Mouse (Mus musculus) MEL (cell line): ENCODE results near the gene Iqschfp. TPM values are rescaled to one million over a fixed set of nuclear protein-coding genes. Genes with fewer than 3 reads are reported as not detected.

Experiments used
- DNase-seq: peaks from one replicate; pipeline ENCODE4 v3.0.0; 2011; ENCODE audit warnings: low read depth, low spot score
- H3K27ac ChIP-seq: 2 replicates; pipeline ENCODE4 v1.5.1; 2012; ENCODE audit warnings: low read depth, mild to moderate bottlenecking, control low read depth, low read length, moderate library complexity; ENCODE audit not compliant: control insufficient read depth
- H3K27me3 ChIP-seq, 2 experiments: fragments of 150-350 bp in 1 of 2; sonication (generic) in 1 of 2; 2 replicates each; pipeline ENCODE4 v1.6.1; 2012; ENCODE audit warnings: low read length in 2 of 2, mild to moderate bottlenecking in 2 of 2, improper control_type of control experiment in 1 of 2, moderate library complexity in 1 of 2; ENCODE audit not compliant: insufficient read depth in 2 of 2, control insufficient read depth in 1 of 2
- H3K36me3 ChIP-seq, 2 experiments: 2 replicates each; pipeline ENCODE4 v1.6.1; 2012 to 2014; ENCODE audit warnings: low read length in 2 of 2, improper control_type of control experiment in 1 of 2, inconsistent platforms in 1 of 2, mild to moderate bottlenecking in 1 of 2; ENCODE audit not compliant: insufficient read depth in 2 of 2, control insufficient read depth in 1 of 2
- H3K4me1 ChIP-seq, 2 experiments: fragments of 150-350 bp in 1 of 2; sonication (generic) in 1 of 2; 2 replicates each; pipeline ENCODE4 v1.6.1; 2012; ENCODE audit warnings: low read length in 2 of 2, improper control_type of control experiment in 1 of 2, mild to moderate bottlenecking in 1 of 2; ENCODE audit not compliant: insufficient read depth in 2 of 2, control insufficient read depth in 1 of 2
- H3K4me3 ChIP-seq, 2 experiments: fragments of 150-350 bp in 1 of 2; sonication (generic) in 1 of 2; 2 replicates each; pipeline ENCODE4 v1.5.1; 2012; ENCODE audit warnings: low read depth in 2 of 2, low read length in 2 of 2, mild to moderate bottlenecking in 2 of 2, moderate library complexity in 2 of 2, control low read depth in 1 of 2, improper control_type of control experiment in 1 of 2; ENCODE audit not compliant: control insufficient read depth in 1 of 2, insufficient read depth in 1 of 2
- H3K79me2 ChIP-seq: 2 replicates; pipeline ENCODE4 v1.6.1; 2012; ENCODE audit warnings: mild to moderate bottlenecking, low read length, moderate library complexity; ENCODE audit not compliant: control insufficient read depth, poor library complexity, insufficient read depth
- H3K9ac ChIP-seq: 2 replicates; pipeline ENCODE4 v1.6.1; 2012; ENCODE audit warnings: low read depth, mild to moderate bottlenecking, control low read depth, low read length, moderate library complexity; ENCODE audit not compliant: control insufficient read depth, poor library complexity, severe bottlenecking
- H3K9me3 ChIP-seq: fragments of 150-350 bp; sonication (generic); replicated peaks from 2 replicates; pipeline ENCODE4 v1.6.1; 2012; ENCODE audit warnings: mild to moderate bottlenecking, low read length, improper control_type of control experiment, moderate library complexity; ENCODE audit not compliant: insufficient read depth
- CHD2 ChIP-seq: IDR thresholded peaks from 2 replicates; pipeline ENCODE4 v1.6.1; 2011; ENCODE audit warnings: low read length, improper control_type of control experiment
- ELF1 ChIP-seq: IDR thresholded peaks from 2 replicates; pipeline ENCODE4 v1.6.1; 2014; ENCODE audit warnings: low read depth, mild to moderate bottlenecking, inconsistent platforms, low read length, improper control_type of control experiment, moderate library complexity
- HCFC1 ChIP-seq: IDR thresholded peaks from 2 replicates; pipeline ENCODE4 v1.6.1; 2012; ENCODE audit warnings: low read depth, mild to moderate bottlenecking, inconsistent platforms, low read length, improper control_type of control experiment, moderate library complexity
- KAT2A ChIP-seq: conservative IDR thresholded peaks from 2 replicates; pipeline ENCODE4 v1.6.1; 2012; ENCODE audit warnings: low read depth, low read length, improper control_type of control experiment, inconsistent platforms
- MAX ChIP-seq: IDR thresholded peaks from 2 replicates; pipeline ENCODE4 v1.6.1; 2011; ENCODE audit warnings: low read length, improper control_type of control experiment
- MXI1 ChIP-seq: IDR thresholded peaks from 2 replicates; pipeline ENCODE4 v1.6.1; 2011; ENCODE audit warnings: mild to moderate bottlenecking, low read depth, low read length, improper control_type of control experiment
- MYC ChIP-seq: IDR thresholded peaks from 2 replicates; pipeline ENCODE4 v1.6.1; 2011; ENCODE audit warnings: low read depth, mild to moderate bottlenecking, low read length, improper control_type of control experiment, moderate library complexity
- NRF1 ChIP-seq: IDR thresholded peaks from 2 replicates; pipeline ENCODE4 v1.6.1; 2014; ENCODE audit warnings: low read depth, mild to moderate bottlenecking, inconsistent platforms, low read length, improper control_type of control experiment, moderate library complexity; ENCODE audit not compliant: poor library complexity, insufficient read depth, severe bottlenecking
- TAL1 ChIP-seq: IDR thresholded peaks from 2 replicates; pipeline ENCODE4 v1.6.1; 2012; ENCODE audit warnings: mild to moderate bottlenecking, inconsistent platforms, low read length, moderate library complexity, mixed read lengths
- TCF12 ChIP-seq: IDR thresholded peaks from 2 replicates; pipeline ENCODE4 v1.6.1; 2014; ENCODE audit warnings: low read depth, mild to moderate bottlenecking, inconsistent platforms, low read length, improper control_type of control experiment, moderate library complexity
- USF1 ChIP-seq: IDR thresholded peaks from 2 replicates; pipeline ENCODE4 v1.6.1; 2014; ENCODE audit warnings: low read depth, mild to moderate bottlenecking, inconsistent platforms, low read length, improper control_type of control experiment, moderate library complexity
- USF2 ChIP-seq, 2 experiments: IDR thresholded peaks; 2 replicates each; pipeline ENCODE4 v1.6.1; 2011 to 2012; ENCODE audit warnings: improper control_type of control experiment in 2 of 2, low read length in 2 of 2, borderline replicate concordance in 1 of 2, inconsistent platforms in 1 of 2, low read depth in 1 of 2, mild to moderate bottlenecking in 1 of 2; ENCODE audit not compliant: insufficient read depth in 1 of 2
- ZC3H11A ChIP-seq: IDR thresholded peaks from 2 replicates; pipeline ENCODE4 v1.6.1; 2012; ENCODE audit warnings: low read depth, mild to moderate bottlenecking, inconsistent platforms, low read length, improper control_type of control experiment
- ZKSCAN1 ChIP-seq: IDR thresholded peaks from 2 replicates; pipeline ENCODE4 v1.6.1; 2012; ENCODE audit warnings: low read depth, mild to moderate bottlenecking, inconsistent platforms, low read length, improper control_type of control experiment, moderate library complexity
- polyA plus RNA-seq, 2 experiments: library from polyadenylated mRNA; stranded (reverse) in 1 of 2; unstranded in 1 of 2; fragments of >175 nt in 1 of 2; fragments of >200 nt in 1 of 2; gene quantifications; 2 replicates each; pipeline versions ENCODE4 v1.2.1 to v1.2.4; 2012; ENCODE audit warnings: low replicate concordance in 2 of 2, low read depth in 1 of 2; ENCODE audit not compliant: insufficient read length in 2 of 2, insufficient read depth in 1 of 2, missing spikeins in 1 of 2
- total RNA-seq: library from RNA; depleted of rRNA; stranded (reverse); fragments of 300-350 nt; gene quantifications from 2 replicates; pipeline ENCODE4 v1.2.3, GENCODE M21; 2012

The Iqschfp gene
- total and polyA plus RNA-seq, 3 experiments = not detected

DNA sequence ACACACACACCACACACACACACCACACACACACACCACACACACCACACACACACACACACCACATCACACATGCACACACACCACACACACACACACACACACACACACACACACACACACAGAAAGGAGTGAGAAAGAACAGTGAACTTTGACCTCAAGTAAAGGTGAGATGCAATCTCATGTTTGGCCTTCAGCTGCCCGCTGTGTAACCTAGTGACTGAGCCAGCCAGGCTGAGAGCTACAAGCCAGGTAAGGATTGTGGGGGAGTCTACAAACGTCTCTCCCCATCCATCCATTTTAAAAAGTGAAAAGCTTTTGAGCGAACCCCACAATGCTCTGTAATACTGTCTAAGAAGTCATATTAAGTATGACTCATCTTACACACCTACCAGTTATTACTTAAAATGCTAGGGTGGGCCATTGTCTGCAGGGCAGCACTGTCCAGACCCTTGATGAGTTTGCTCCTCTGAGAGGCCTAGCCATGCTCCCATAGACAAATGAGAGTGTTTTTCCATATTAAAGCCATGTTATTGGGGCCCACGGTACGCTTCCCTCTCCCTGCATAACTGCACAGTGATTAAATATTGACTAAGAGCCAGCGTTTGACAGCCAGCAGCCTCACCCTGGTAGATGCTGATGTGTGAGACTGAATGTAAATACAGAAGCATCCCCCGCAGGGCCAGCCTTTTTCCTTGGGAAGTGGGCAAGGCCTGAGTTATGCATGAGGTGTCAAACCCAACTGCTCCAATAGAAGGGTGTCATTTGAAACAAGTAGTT lies 621.5 kb downstream of the Iqschfp start:
- Histone ChIP-seq H3K4me3 (no peak overlapping the region), H3K9ac (no peak overlapping the region), H3K9me3 (no peaks in the 10 kb centered on the region), H3K27me3 (no peaks in the 10 kb centered on the region), H3K79me2 (0 out of 2 replicates have a peak, but pooled peaks cover 1% of the 10 kb centered on the region), H3K36me3 (peaks cover 0 to 14% of the 10 kb centered on the region in 2 experiments; a peak in 2 of 4 replicates), H3K27ac (no peak overlapping the region), H3K4me1 (peaks cover 12 to 22% of the 10 kb centered on the region in 2 experiments)
- no peak for DNase-seq
- TF ChIP-seq TAL1 (no peak), KAT2A (no peak), ZC3H11A (no peak), TCF12 (no peak), NRF1 (no peak), HCFC1 (no peak), MXI1 (no peak), ZKSCAN1 (no peak), USF1 (no peak), USF2 (IDR thresholded peaks at IDR 0.05; ENCODE audit: borderline replicate concordance in 1 of 2, insufficient read depth in 1 of 2, low read depth in 1 of 2, low read length in 2 of 2) (no peak), CHD2 (no peak)

DNA sequence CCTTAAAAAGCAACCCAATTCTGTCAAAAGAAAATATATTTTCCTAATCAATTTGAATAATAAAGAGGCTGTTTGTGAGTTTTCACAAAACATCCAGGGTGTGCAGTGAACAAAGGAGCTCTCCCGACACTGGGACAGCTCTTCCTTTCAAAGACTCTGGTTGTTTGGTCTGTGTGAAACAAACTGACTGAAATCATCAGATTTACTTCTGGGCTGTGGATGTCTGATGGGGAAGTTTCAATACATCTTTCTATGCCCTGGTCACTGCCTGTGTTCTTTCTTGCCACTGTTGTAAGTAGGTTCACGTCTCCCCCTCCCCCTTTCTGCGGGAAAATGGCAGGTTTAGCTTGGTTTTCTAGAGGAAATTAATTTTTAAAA lies 622.1 kb downstream of the Iqschfp start:
- Histone ChIP-seq H3K27me3 (no peaks in the 10 kb centered on the region), H3K36me3 (peaks cover 0 to 10% of the 10 kb centered on the region in 2 experiments; a peak in 2 of 4 replicates), H3K4me1 (peaks cover 9 to 17% of the 10 kb centered on the region in 2 experiments), H3K9me3 (no peaks in the 10 kb centered on the region), H3K79me2 (0 out of 2 replicates have a peak, but pooled peaks cover 1% of the 10 kb centered on the region), H3K9ac (no peak overlapping the region), H3K27ac (no peak overlapping the region), H3K4me3 (no peak overlapping the region)
- no peak for TF ChIP-seq USF2 (IDR thresholded peaks at IDR 0.05; ENCODE audit: borderline replicate concordance in 1 of 2, insufficient read depth in 1 of 2, low read depth in 1 of 2, low read length in 2 of 2)
- TF ChIP-seq MYC = no peak
- no peak for TF ChIP-seq ELF1
- no peak for TF ChIP-seq MAX
- DNase-seq = no peak
